Mouse (Mus musculus): ENCODE measurements around the gene Tmem131l. TPM values are rescaled to one million over a fixed set of nuclear protein-coding genes. Genes with fewer than 3 reads are reported as not detected.

Gene Tmem131l
- total RNA-seq, 2 experiments from 2014 or later: 29.6 to 35.8 TPM

- intact Hi-C loops (cut with DNase I): no loop called here
- DNase-seq (ENCODE audit: low spot score in 2 of 2): no peak
Measured at GRCm38 (mm10) chr3:84059676-84060075, 19.7 kb upstream of the Tmem131l start.

- DNase-seq (ENCODE audit: low spot score in 2 of 2): no peak
- intact Hi-C loops (cut with DNase I): no loop called here
Measured at GRCm38 (mm10) chr3:84059261-84059660, 19.3 kb upstream of the Tmem131l start.

GRCm38 (mm10) chr3:84048729-84049175 lies 8.8 kb upstream of the Tmem131l start:
- intact Hi-C loops (cut with DNase I): loop anchor here (10.0 kb wide), 1 partner anchor 266 kb away; no protein-coding TSS in a partner anchor

GRCm38 (mm10) chr3:84046206-84046605 lies 6.2 kb upstream of the Tmem131l start:
- intact Hi-C loops (cut with DNase I): loop anchor here (10.0 kb wide), 1 partner anchor 269 kb away; no protein-coding TSS in a partner anchor
- DNase-seq (ENCODE audit: low spot score in 2 of 2): no peak

More at GRCm38 (mm10) chr3:84048729-84049175, 8.8 kb upstream of the Tmem131l start:
- no peak for DNase-seq (ENCODE audit: low spot score in 2 of 2)

GRCm38 (mm10) chr3:84041739-84042138 lies 1.8 kb upstream of the Tmem131l start:
- intact Hi-C loops (cut with DNase I): loop anchor here (10.0 kb wide), 1 partner anchor 273 kb away; no protein-coding TSS in a partner anchor
- DNase-seq (ENCODE audit: low spot score in 2 of 2): no peak

- DNase-seq (ENCODE audit: low spot score in 2 of 2): no peak
- intact Hi-C loops (cut with DNase I): loop anchor here (10.0 kb wide), 1 partner anchor 274 kb away; no protein-coding TSS in a partner anchor
Measured at GRCm38 (mm10) chr3:84040476-84041082, 604 bp upstream of the Tmem131l start.

GRCm38 (mm10) chr3:84038981-84039645 lies 862 bp downstream of the Tmem131l start:
- intact Hi-C loops (cut with DNase I): loop anchor here (5.0 kb wide), 3 partner anchors 47 to 118 kb away; partner anchors contain the start of gene Mnd1

GRCm38 (mm10) chr3:84038126-84038525 lies 1.8 kb downstream of the Tmem131l start:
- DNase-seq (ENCODE audit: low spot score in 2 of 2): no peak
- intact Hi-C loops (cut with DNase I): loop anchor here (5.0 kb wide), 3 partner anchors 46 to 119 kb away; partner anchors contain the start of gene Mnd1

More at GRCm38 (mm10) chr3:84038981-84039645, 862 bp downstream of the Tmem131l start:
- DNase-seq (ENCODE audit: low spot score in 2 of 2): peak in 1 of 2 experiments; percentile 19

GRCm38 (mm10) chr3:84037536-84037935 lies 2.4 kb downstream of the Tmem131l start:
- intact Hi-C loops (cut with DNase I): loop anchor here (5.0 kb wide), 3 partner anchors 45 to 120 kb away; partner anchors contain the start of gene Mnd1
- DNase-seq (ENCODE audit: low spot score in 2 of 2): no peak

- DNase-seq (ENCODE audit: low spot score in 2 of 2): no peak
- intact Hi-C loops (cut with DNase I): loop anchor here (5.0 kb wide), 3 partner anchors 45 to 120 kb away; partner anchors contain the start of gene Mnd1
Measured at GRCm38 (mm10) chr3:84036866-84037265, 3.1 kb downstream of the Tmem131l start.

GRCm38 (mm10) chr3:84035728-84036364 lies 4.1 kb downstream of the Tmem131l start:
- DNase-seq (ENCODE audit: low spot score in 2 of 2): no peak
- intact Hi-C loops (cut with DNase I): loop anchor here (5.0 kb wide), 3 partner anchors 44 to 121 kb away; partner anchors contain the start of gene Mnd1

- no peak for DNase-seq (ENCODE audit: low spot score in 2 of 2)
- intact Hi-C loops (cut with DNase I): no loop called here
Measured at GRCm38 (mm10) chr3:84034115-84034780, 5.7 kb downstream of the Tmem131l start.

GRCm38 (mm10) chr3:84032933-84033730 lies 6.8 kb downstream of the Tmem131l start:
- DNase-seq (ENCODE audit: low spot score in 2 of 2): no peak
- intact Hi-C loops (cut with DNase I): no loop called here

GRCm38 (mm10) chr3:84032419-84032818 lies 7.6 kb downstream of the Tmem131l start:
- intact Hi-C loops (cut with DNase I): no loop called here
- DNase-seq (ENCODE audit: low spot score in 2 of 2): no peak

- no peak for DNase-seq (ENCODE audit: low spot score in 2 of 2)
- intact Hi-C loops (cut with DNase I): no loop called here
Measured at GRCm38 (mm10) chr3:84031216-84031615, 8.8 kb downstream of the Tmem131l start.

GRCm38 (mm10) chr3:84028968-84029367 lies 11.0 kb downstream of the Tmem131l start:
- no peak for DNase-seq (ENCODE audit: low spot score in 2 of 2)
- intact Hi-C loops (cut with DNase I): no loop called here

- DNase-seq (ENCODE audit: low spot score in 2 of 2): no peak
- intact Hi-C loops (cut with DNase I): no loop called here
Measured at GRCm38 (mm10) chr3:84027691-84028159, 12.2 kb downstream of the Tmem131l start.

- intact Hi-C loops (cut with DNase I): no loop called here
- no peak for DNase-seq (ENCODE audit: low spot score in 2 of 2)
Measured at GRCm38 (mm10) chr3:84024512-84025072, 15.4 kb downstream of the Tmem131l start.
